ENCODE assay signal across 12 mouse cellular contexts in genomic region chr17:26232863-26233262, GRCm38 (mm10). TPM values are rescaled to one million over a fixed set of nuclear protein-coding genes. Genes with fewer than 3 reads are reported as not detected.
DNase-seq lines count a peak whose midpoint lies in the region; ATAC-seq and TF ChIP-seq lines count a peak whose summit lies in the region.
"Had no signal": no experiment of that assay in that cellular context is flagged by ENCODE, and none has a peak within 500 bp of the region (broad histone marks: within the 10 kb centered on the region; RNA-seq: fewer than 3 reads in every experiment).

No protein-coding gene starts in this region.

- no peak overlapping the region for H3K9ac ChIP-seq in liver, adult 2 months (ENCODE audit: low read depth, low read length)
- H3K9ac ChIP-seq in liver, embryonic 11.5 days (ENCODE audit: low read depth, low read length): no peak overlapping the region
- no peak overlapping the region for H3K9ac ChIP-seq in ES-Bruce4 (ENCODE audit: low read depth, poor library complexity, severe bottlenecking)
- H3K9ac ChIP-seq in liver, postnatal 0 days (replicated peaks): no peak overlapping the region
- H3K9ac ChIP-seq: hindbrain, embryonic 13.5 days had no signal

- ATAC-seq in liver, embryonic 11.5 days (replicated peaks; ENCODE audit: low FRiP score): no peak
- no peak for ATAC-seq in liver, postnatal 0 days
- ATAC-seq: forebrain, embryonic 14.5 days had no signal

- no peaks in the 10 kb centered on the region for H3K36me3 ChIP-seq in liver, adult 2 months (ENCODE audit: control insufficient read depth, insufficient read depth, low read length)
- no peaks in the 10 kb centered on the region for H3K36me3 ChIP-seq in liver, embryonic 11.5 days (ENCODE audit: control insufficient read depth, insufficient read depth, low read length)
- H3K36me3 ChIP-seq in ES-Bruce4 (ENCODE audit: control insufficient read depth, insufficient read depth, low read length, poor library complexity, severe bottlenecking): no peaks in the 10 kb centered on the region
- no peaks in the 10 kb centered on the region for H3K36me3 ChIP-seq in liver, postnatal 0 days (replicated peaks; ENCODE audit: insufficient read depth, low read length)
- H3K36me3 ChIP-seq: hindbrain, embryonic 13.5 days had no signal

- no peak overlapping the region for H3K4me3 ChIP-seq in liver, adult 2 months (ENCODE audit: insufficient read depth, low read depth, low read length)
- no peak overlapping the region for H3K4me3 ChIP-seq in liver, embryonic 11.5 days (ENCODE audit: low read depth, low read length)
- no peak overlapping the region for H3K4me3 ChIP-seq in ES-Bruce4 (ENCODE audit: low read depth, low read length)
- no peak overlapping the region for H3K4me3 ChIP-seq in liver, postnatal 0 days (ENCODE audit: low read depth, low read length)
- H3K4me3 ChIP-seq: hindbrain, embryonic 13.5 days had no signal

- no peaks in the 10 kb centered on the region for H3K9me3 ChIP-seq in liver, embryonic 11.5 days (ENCODE audit: control insufficient read depth, low read length)
- H3K9me3 ChIP-seq in ES-Bruce4 (replicated peaks; ENCODE audit: control insufficient read depth, insufficient read depth, low read length, poor library complexity, severe bottlenecking): no peaks in the 10 kb centered on the region
- H3K9me3 ChIP-seq in liver, postnatal 0 days (ENCODE audit: low read length): no peaks in the 10 kb centered on the region
- H3K9me3 ChIP-seq: hindbrain, embryonic 13.5 days had no signal

- no peaks in the 10 kb centered on the region for H3K4me1 ChIP-seq in liver, adult 2 months (ENCODE audit: control insufficient read depth, insufficient read depth, low read length)
- peaks cover 8% of the 10 kb centered on the region for H3K4me1 ChIP-seq in liver, embryonic 11.5 days (replicated peaks; ENCODE audit: control insufficient read depth, insufficient read depth, low read length)
- no peaks in the 10 kb centered on the region for H3K4me1 ChIP-seq in ES-Bruce4 (ENCODE audit: control insufficient read depth, insufficient read depth, low read length)
- H3K4me1 ChIP-seq in liver, postnatal 0 days (ENCODE audit: insufficient read depth): 0 out of 2 replicates have a peak, but pooled peaks cover 7% of the 10 kb centered on the region

- peaks cover 24% of the 10 kb centered on the region; the same call in 1 of the 2 replicates for H3K79me2 ChIP-seq in liver, adult 2 months (ENCODE audit: control insufficient read depth, insufficient read depth, low read length)

- H3K4me2 ChIP-seq in liver, embryonic 11.5 days: no peak overlapping the region
- no peak overlapping the region for H3K4me2 ChIP-seq in liver, postnatal 0 days (ENCODE audit: low read depth, low read length)
- H3K4me2 ChIP-seq: hindbrain, embryonic 13.5 days had no signal

- TF ChIP-seq EP300 in ES-Bruce4 (IDR thresholded peaks at IDR 0.05; ENCODE audit: insufficient read depth, low read depth, low read length): no peak
- TF ChIP-seq EP300 in liver, postnatal 0 days (IDR thresholded peaks at IDR 0.05; ENCODE audit: low read depth): no peak

- 87% methylated on average over 8 of the region's 8 CpGs for WGBS in liver, adult 2 months
- WGBS in liver, embryonic 11.5 days: 65% methylated on average over 8 of the region's 8 CpGs
- 76% methylated on average over 8 of the region's 8 CpGs for WGBS in liver, postnatal 0 days (ENCODE audit: insufficient replicate concordance)

- no peak for DNase-seq in liver, adult 2 months (ENCODE audit: extremely low read depth, low read depth, low spot score)
- no peak for DNase-seq in liver, embryonic 11.5 days (ENCODE audit: low spot score)
- DNase-seq in B cell, adult 2 months: peak; percentile 25 to 30
- DNase-seq in liver, postnatal 0 days: no peak
- no peak for DNase-seq in right cerebral cortex, postnatal 36 days (ENCODE audit: low spot score in 2 of 2)
- DNase-seq in testis, postnatal 14 days (ENCODE audit: low spot score): no peak
- no peak for DNase-seq in adrenal gland, postnatal 25 days
- DNase-seq: heart, adult 18-20 months; lung, postnatal 4 days had no signal

- no peak for TF ChIP-seq POLR2A in liver, adult 2 months (IDR thresholded peaks at IDR 0.05; ENCODE audit: extremely low read depth, insufficient read depth, low read length)
- no peak for TF ChIP-seq POLR2A in ES-Bruce4 (IDR thresholded peaks at IDR 0.05; ENCODE audit: insufficient read depth, low read length)

- no peak overlapping the region for H3K27ac ChIP-seq in liver, adult 2 months (replicated peaks; ENCODE audit: insufficient read depth, low read depth, low read length)
- H3K27ac ChIP-seq in liver, embryonic 11.5 days (ENCODE audit: low read depth, low read length): no peak overlapping the region
- H3K27ac ChIP-seq in ES-Bruce4 (ENCODE audit: insufficient read depth, low read length): no peak overlapping the region
- H3K27ac ChIP-seq in liver, postnatal 0 days (ENCODE audit: low read depth): no peak overlapping the region
- H3K27ac ChIP-seq: hindbrain, embryonic 13.5 days had no signal

- TF ChIP-seq CTCF in liver, adult 2 months (IDR thresholded peaks at IDR 0.05; ENCODE audit: low read depth, low read length): peak; percentile 63
- peak; percentile 83 for TF ChIP-seq CTCF in ES-Bruce4 (IDR thresholded peaks at IDR 0.05; ENCODE audit: low read depth, low read length)
- TF ChIP-seq CTCF in liver, postnatal 0 days (IDR thresholded peaks at IDR 0.05; ENCODE audit: low read depth): peak; percentile 54

- no peaks in the 10 kb centered on the region for H3K27me3 ChIP-seq in liver, adult 2 months (ENCODE audit: control insufficient read depth, insufficient read depth, low read length)
- H3K27me3 ChIP-seq in liver, embryonic 11.5 days (replicated peaks; ENCODE audit: control insufficient read depth, insufficient read depth, low read length): no peaks in the 10 kb centered on the region
- H3K27me3 ChIP-seq in ES-Bruce4 (ENCODE audit: control insufficient read depth, insufficient read depth, low read length, poor library complexity, severe bottlenecking): no peaks in the 10 kb centered on the region
- H3K27me3 ChIP-seq in liver, postnatal 0 days (ENCODE audit: insufficient read depth, low read length): no peaks in the 10 kb centered on the region
- H3K27me3 ChIP-seq: hindbrain, embryonic 13.5 days had no signal

RNA-seq across cellular contexts. Expression of gene Fam234a, which starts 11.2 kb away (rescaled TPM):
- total RNA-seq in liver, adult 2 months (2014; rRNA removed): 12.6 and 19.5 TPM in 2 replicates
- 50.8 and 54.0 TPM in 2 replicates for polyA plus RNA-seq in liver, adult 2 months (2012; rRNA removed)
- 19.6 and 20.2 TPM in 2 replicates for polyA plus RNA-seq in liver, embryonic 11.5 days (2014; fragmentation: Nextera tagmentation; extraction: Ambion mirVana)
- 23.7 and 26.6 TPM in 2 replicates for polyA plus RNA-seq in ES-Bruce4 (2011; ENCODE audit: insufficient read depth, insufficient read length, low read depth, missing spikeins)
- 23.4 and 25.2 TPM in 2 replicates for polyA plus RNA-seq in liver, postnatal 0 days (2015; fragmentation: Nextera tagmentation; extraction: Ambion mirVana)
- total RNA-seq in adrenal gland, postnatal 25 days (2021): 97.5 and 119 TPM in 2 replicates

RNA-seq across cellular contexts. Expression of gene Luc7l, which starts 19.8 kb away (rescaled TPM):
- 17.8 and 18.2 TPM in 2 replicates for total RNA-seq in liver, adult 2 months (2014; rRNA removed)
- polyA plus RNA-seq in liver, adult 2 months (2012; rRNA removed): 8.8 and 15.4 TPM in 2 replicates
- 107 and 110 TPM in 2 replicates for polyA plus RNA-seq in liver, embryonic 11.5 days (2014; fragmentation: Nextera tagmentation; extraction: Ambion mirVana)
- 105 and 110 TPM in 2 replicates for polyA plus RNA-seq in ES-Bruce4 (2011; ENCODE audit: insufficient read depth, insufficient read length, low read depth, missing spikeins)
- polyA plus RNA-seq in liver, postnatal 0 days (2015; fragmentation: Nextera tagmentation; extraction: Ambion mirVana): 21.7 and 21.8 TPM in 2 replicates
- 73.2 and 77.1 TPM in 2 replicates for total RNA-seq in adrenal gland, postnatal 25 days (2021)

RNA-seq across cellular contexts. Expression of gene Arhgdig, which starts 25.3 kb away (rescaled TPM):
- total RNA-seq in liver, adult 2 months (2014; rRNA removed): not detected in 2 replicates
- polyA plus RNA-seq in liver, adult 2 months (2012; rRNA removed): 0.09 TPM in 1 of 2 replicates, not detected in the other
- polyA plus RNA-seq in liver, embryonic 11.5 days (2014; fragmentation: Nextera tagmentation; extraction: Ambion mirVana): 27.7 and 28.8 TPM in 2 replicates
- polyA plus RNA-seq in ES-Bruce4 (2011; ENCODE audit: insufficient read depth, insufficient read length, low read depth, missing spikeins): 9.5 and 9.8 TPM in 2 replicates
- 3.1 and 4.9 TPM in 2 replicates for polyA plus RNA-seq in liver, postnatal 0 days (2015; fragmentation: Nextera tagmentation; extraction: Ambion mirVana)
- 7.5 and 7.7 TPM in 2 replicates for total RNA-seq in adrenal gland, postnatal 25 days (2021)

RNA-seq across cellular contexts. Expression of gene Rgs11, which starts 30.1 kb away (rescaled TPM):
- total RNA-seq in liver, adult 2 months (2014; rRNA removed): 0.09 and 0.40 TPM in 2 replicates
- 0.22 and 0.25 TPM in 2 replicates for polyA plus RNA-seq in liver, adult 2 months (2012; rRNA removed)
- 2.2 and 2.4 TPM in 2 replicates for polyA plus RNA-seq in liver, embryonic 11.5 days (2014; fragmentation: Nextera tagmentation; extraction: Ambion mirVana)
- 2.4 and 4.2 TPM in 2 replicates for polyA plus RNA-seq in ES-Bruce4 (2011; ENCODE audit: insufficient read depth, insufficient read length, low read depth, missing spikeins)
- 0.21 TPM in 1 of 2 replicates, not detected in the other for polyA plus RNA-seq in liver, postnatal 0 days (2015; fragmentation: Nextera tagmentation; extraction: Ambion mirVana)
- total RNA-seq in adrenal gland, postnatal 25 days (2021): 39.5 and 57.6 TPM in 2 replicates

RNA-seq across cellular contexts. Expression of gene Pdia2, which starts 34.0 kb away (rescaled TPM):
- total RNA-seq in liver, adult 2 months (2014; rRNA removed): 1.6 and 6.0 TPM in 2 replicates
- polyA plus RNA-seq in liver, adult 2 months (2012; rRNA removed): not detected in 2 replicates
- polyA plus RNA-seq in liver, embryonic 11.5 days (2014; fragmentation: Nextera tagmentation; extraction: Ambion mirVana): 62.4 and 68.8 TPM in 2 replicates
- polyA plus RNA-seq in ES-Bruce4 (2011; ENCODE audit: insufficient read depth, insufficient read length, low read depth, missing spikeins): 0.43 TPM in 1 of 2 replicates, not detected in the other
- 18.8 and 20.5 TPM in 2 replicates for polyA plus RNA-seq in liver, postnatal 0 days (2015; fragmentation: Nextera tagmentation; extraction: Ambion mirVana)
- total RNA-seq in adrenal gland, postnatal 25 days (2021): 1.6 and 2.3 TPM in 2 replicates
- total RNA-seq: heart, adult 18-20 months had no signal
- polyA plus RNA-seq: forebrain, embryonic 14.5 days had no signal

Comparison
In these comparisons a context has a peak if more than half of its experiments do, and no peak if none do; other contexts are left out.
1. DNase-seq: peak in B cell, adult 2 months (2 of 2); none in liver, adult 2 months (single experiment), liver, embryonic 11.5 days (single experiment), liver, postnatal 0 days (single experiment), right cerebral cortex, postnatal 36 days (0 of 2), testis, postnatal 14 days (single experiment) and adrenal gland, postnatal 25 days (single experiment).
2. Peak in every context shown above with its lines, with median percentiles within 50 percentile points of each other: CTCF ChIP-seq.